In genomic region chr6:89634400-89634799, GRCm38 (mm10) we compare ENCODE assay signal across 11 mouse cellular contexts. TPM values are rescaled to one million over a fixed set of nuclear protein-coding genes. Genes with fewer than 3 reads are reported as not detected.
DNase-seq lines count a peak whose midpoint lies in the region; ATAC-seq lines count a peak whose summit lies in the region.
"Had no signal": no experiment of that assay in that cellular context is flagged by ENCODE, and none has a peak within 500 bp of the region (broad histone marks: within the 10 kb centered on the region; RNA-seq: fewer than 3 reads in every experiment).

No protein-coding gene starts in this region.

- intact Hi-C loops in heart, postnatal 14 days (cut with DNase I): loop anchor here (10.0 kb wide), 1 partner anchor 300 kb away; no protein-coding TSS in a partner anchor

- DNase-seq in adrenal gland, postnatal 10 days: peak; percentile 51
- no peak for DNase-seq in adrenal gland, adult 8-10 months
- DNase-seq in kidney, postnatal 10 days: peak; percentile 34
- DNase-seq in kidney, adult 9 months: no peak
- peak; percentile 60 to 77 for DNase-seq in heart, adult 18-20 months
- DNase-seq in heart, postnatal 14 days: peak; percentile 41 to 43
- DNase-seq in cerebellum, adult 11 months: no peak
- DNase-seq: forebrain, postnatal 0 days; right cerebral cortex, postnatal 4 days had no signal

- ATAC-seq in megakaryocyte-erythroid progenitor cell, adult 5-6 weeks (replicated peaks; ENCODE audit: low FRiP score, low TSS enrichment, poor library complexity, severe bottlenecking): no peak
- ATAC-seq: forebrain, postnatal 0 days; inflammation-experienced regulatory T-cells, adult 6 months had no signal

RNA-seq across cellular contexts. Expression of gene Txnrd3, which starts 9.4 kb away (rescaled TPM):
- total RNA-seq in adrenal gland, postnatal 10 days (2021): 10 to 100 TPM; 14.4 TPM
- 10 to 100 TPM in 3 of 4 experiments, 1 to 10 TPM in 1; 9.5 to 18.8 (median 14.4) TPM for total RNA-seq in adrenal gland, adult 8-10 months (2022)
- total RNA-seq in heart, adult 18-20 months (2021): 10 to 100 TPM; 14.6 to 17.1 TPM
- total RNA-seq in heart, postnatal 14 days (2021): 10 to 100 TPM; 20.1 to 20.3 TPM
- 11.1 and 12.3 TPM in 2 replicates for total RNA-seq in megakaryocyte-erythroid progenitor cell, adult 5-6 weeks (2014; fragmentation: Nextera tagmentation)
- 21.6 and 22.8 TPM in 2 replicates for total RNA-seq in megakaryocyte-erythroid progenitor cell, adult 5-6 weeks (2017)

RNA-seq across cellular contexts. Expression of gene Chchd6, which starts 38.9 kb away (rescaled TPM):
- 10 to 100 TPM; 29.2 to 34.1 TPM for total RNA-seq in adrenal gland, postnatal 10 days (2021)
- 10 to 100 TPM; 30.0 to 51.0 (median 39.4) TPM for total RNA-seq in adrenal gland, adult 8-10 months (2022)
- 10 to 100 TPM; 11.8 to 12.3 TPM for total RNA-seq in heart, adult 18-20 months (2021)
- total RNA-seq in heart, postnatal 14 days (2021): 10 to 100 TPM; 10.2 to 11.1 TPM
- 11.4 and 16.1 TPM in 2 replicates for total RNA-seq in megakaryocyte-erythroid progenitor cell, adult 5-6 weeks (2014; fragmentation: Nextera tagmentation)
- 7.0 and 12.0 TPM in 2 replicates for total RNA-seq in megakaryocyte-erythroid progenitor cell, adult 5-6 weeks (2017)

Comparison
In these comparisons a context has a peak if more than half of its experiments do, and no peak if none do; other contexts are left out.
1. DNase-seq: peak in adrenal gland, postnatal 10 days (single experiment), kidney, postnatal 10 days (single experiment), heart, adult 18-20 months (2 of 2) and heart, postnatal 14 days (2 of 2); none in adrenal gland, adult 8-10 months (single experiment), kidney, adult 9 months (single experiment) and cerebellum, adult 11 months (single experiment).